Mouse (Mus musculus) forebrain, embryonic 16.5 days (tissue): ENCODE data around the gene Cldn12. TPM values are rescaled to one million over a fixed set of nuclear protein-coding genes. Genes with fewer than 3 reads are reported as not detected.

ENCODE experiments used
- ATAC-seq: fragments of 200-750 bp; cut with Nextera tagmentation; 2 replicates; pipeline ENCODE4 v1.8.0; 2017; ENCODE audit warnings: mild to moderate bottlenecking, moderate library complexity
- H3K27ac ChIP-seq: fragments of 300-500 bp; sonication (generic); 2 replicates; pipeline ENCODE4 v1.5.1; 2014; ENCODE audit warnings: low read length, control low read depth
- H3K27me3 ChIP-seq: fragments of 300-500 bp; sonication (generic); replicated peaks from 2 replicates; pipeline ENCODE4 v1.6.1; 2014; ENCODE audit warnings: low read length; ENCODE audit not compliant: control insufficient read depth, insufficient read depth
- H3K36me3 ChIP-seq: fragments of 300-500 bp; sonication (generic); 2 replicates; pipeline ENCODE4 v1.6.1; 2014; ENCODE audit not compliant: control insufficient read depth, insufficient read depth
- H3K4me1 ChIP-seq: fragments of 300-500 bp; sonication (generic); replicated peaks from 2 replicates; pipeline ENCODE4 v1.6.1; 2014; ENCODE audit warnings: low read length; ENCODE audit not compliant: control insufficient read depth, insufficient read depth
- H3K4me2 ChIP-seq: fragments of 300-500 bp; sonication (generic); 2 replicates; pipeline ENCODE4 v1.6.1; 2014; ENCODE audit warnings: mild to moderate bottlenecking, low read length, control low read depth
- H3K4me3 ChIP-seq: fragments of 300-500 bp; sonication (generic); replicated peaks from 2 replicates; pipeline ENCODE4 v1.5.1; 2014; ENCODE audit warnings: mild to moderate bottlenecking, low read length, control low read depth
- H3K9ac ChIP-seq: fragments of 300-500 bp; sonication (generic); replicated peaks from 2 replicates; pipeline ENCODE4 v1.6.1; 2014; ENCODE audit warnings: low read depth, low read length, control low read depth
- H3K9me3 ChIP-seq: fragments of 300-500 bp; sonication (generic); 2 replicates; pipeline ENCODE4 v1.6.1; 2016; ENCODE audit warnings: low read length; ENCODE audit not compliant: control insufficient read depth
- WGBS: fragments of 180-500 bp; shearing (Covaris S2); extraction: QIAGEN DNeasy Blood & Tissue Kit; methylation state at CpG from one replicate; pipeline ENCODE4 v1.1.7; 2014; 5-methylcytosine and 5-hydroxymethylcytosine counted together
- polyA plus RNA-seq: library from polyadenylated mRNA; unstranded; fragments of >200 nt; fragmentation: Nextera tagmentation; extraction: Ambion mirVana; gene quantifications from 2 replicates; pipeline ENCODE4 v1.2.1, GENCODE M21; 2015

The Cldn12 gene
- polyA plus RNA-seq, 1 experiment from 2014 or later = 15.8 TPM

DNA sequence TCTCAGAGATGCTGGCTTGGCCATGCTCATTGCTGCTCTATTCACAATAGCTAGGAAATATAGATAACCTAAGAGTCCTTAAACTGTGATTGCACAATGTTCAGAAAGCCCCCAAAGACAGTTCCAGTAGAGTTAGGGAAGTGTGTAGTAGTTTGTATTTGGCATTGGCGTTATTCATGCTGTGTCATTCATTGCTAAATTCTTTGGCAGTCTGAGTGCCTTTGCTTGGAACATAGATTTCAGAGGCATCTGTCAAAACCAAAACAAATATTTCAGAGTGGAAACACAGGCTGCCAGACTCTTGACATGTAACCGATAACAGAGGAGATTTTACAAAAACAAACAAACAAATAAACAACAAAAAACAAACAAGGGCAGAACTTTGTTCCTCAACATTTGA, 13.2 kb downstream of the Cldn12 start:
- H3K4me2 ChIP-seq = no peak overlapping the region
- H3K4me3 ChIP-seq = no peak overlapping the region
- no peak overlapping the region for H3K27ac ChIP-seq
- peak; percentile 72 for ATAC-seq
- H3K4me1 ChIP-seq = peaks cover 12% of the 10 kb centered on the region
- WGBS = 51% methylated on average over 2 of the region's 2 CpGs
- no peaks in the 10 kb centered on the region for H3K36me3 ChIP-seq
- H3K27me3 ChIP-seq = no peaks in the 10 kb centered on the region; the same call in 1 of the 2 replicates
- H3K9ac ChIP-seq = no peak overlapping the region
- no peaks in the 10 kb centered on the region for H3K9me3 ChIP-seq

DNA sequence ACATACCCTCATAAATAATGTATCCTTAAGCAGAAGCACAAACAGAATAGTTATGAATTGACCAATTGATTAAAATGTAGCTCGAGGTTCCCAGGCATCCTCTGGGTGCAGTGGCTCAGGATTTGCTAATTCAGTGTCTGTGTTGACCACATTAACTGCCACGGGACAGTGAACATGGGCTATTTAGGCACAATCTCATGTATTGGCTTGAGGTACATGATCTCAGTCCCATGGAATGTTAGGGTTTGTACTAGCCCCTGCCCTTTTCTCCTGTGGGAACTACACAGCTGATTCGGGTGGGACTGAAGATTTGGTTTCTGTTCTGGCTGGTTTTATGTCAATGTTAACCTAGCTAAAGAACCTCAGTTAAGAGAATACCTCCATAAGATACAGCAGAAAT, 18.4 kb downstream of the Cldn12 start:
- Histone ChIP-seq H3K27me3 (peaks cover 4% of the 10 kb centered on the region; the same call in 1 of the 2 replicates), H3K9me3 (no peaks in the 10 kb centered on the region), H3K4me2 (no peak overlapping the region), H3K27ac (no peak overlapping the region), H3K4me1 (no peaks in the 10 kb centered on the region; the same call in 1 of the 2 replicates), H3K4me3 (no peak overlapping the region), H3K9ac (no peak overlapping the region), H3K36me3 (no peaks in the 10 kb centered on the region)
- peak; percentile 55; the same call in 1 of the 2 replicates for ATAC-seq
- WGBS = 42% methylated on average over 3 of the region's 3 CpGs

DNA sequence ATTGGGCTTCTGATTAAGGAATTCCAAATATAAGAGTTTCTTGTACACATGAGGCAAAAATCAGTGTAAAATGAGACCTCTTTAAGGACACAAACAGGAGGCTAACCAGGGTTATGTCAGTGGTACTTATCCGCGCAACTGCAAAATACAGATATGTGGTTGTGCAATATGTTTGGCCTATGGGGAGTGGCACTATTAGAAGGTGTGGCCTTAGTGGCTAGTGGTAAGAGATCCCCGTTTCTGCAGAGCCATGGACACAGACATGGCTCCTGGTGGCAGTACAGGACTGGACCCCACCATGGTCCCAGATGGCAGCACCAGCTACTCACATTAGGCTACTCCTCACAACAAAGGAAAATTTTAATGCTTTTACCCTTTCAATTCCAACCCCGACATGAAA, 19.7 kb downstream of the Cldn12 start:
- peaks cover 4% of the 10 kb centered on the region; the same call in 1 of the 2 replicates for H3K27me3 ChIP-seq
- H3K4me1 ChIP-seq = no peaks in the 10 kb centered on the region; the same call in 1 of the 2 replicates
- no peak for ATAC-seq

DNA sequence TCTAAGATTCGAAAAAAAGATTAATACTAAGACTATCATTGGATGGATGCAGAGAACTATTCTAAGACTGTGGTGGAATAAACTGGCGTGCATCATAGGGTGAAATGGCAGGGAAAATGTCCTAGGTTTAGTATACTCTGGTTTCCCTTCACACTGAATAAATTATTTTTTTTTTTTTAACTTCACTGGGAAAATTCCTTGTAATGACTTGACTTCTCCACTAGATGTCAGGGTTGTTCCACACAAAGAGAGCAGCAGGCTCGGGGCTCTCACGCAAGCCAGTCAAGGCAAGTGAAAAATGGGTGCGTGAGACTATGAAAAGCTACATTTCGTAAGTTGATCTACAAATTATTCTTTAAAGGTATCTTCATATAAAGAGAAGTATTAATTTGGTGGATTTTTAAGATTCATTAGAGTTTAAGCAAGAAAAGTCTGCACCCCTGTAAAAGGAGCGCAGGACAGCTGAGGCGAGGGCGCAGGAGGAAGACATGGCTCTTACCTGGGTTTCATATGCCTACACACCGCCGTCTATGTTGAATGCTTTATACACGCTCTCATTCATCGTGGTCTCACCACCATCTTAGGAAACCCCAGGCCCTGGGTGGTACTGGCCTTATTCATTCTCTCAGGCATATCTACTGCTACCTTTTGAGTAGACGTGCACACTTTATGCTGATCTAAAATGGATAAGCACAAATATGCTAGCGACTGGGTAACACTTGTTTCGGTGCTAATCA, 20.3 kb downstream of the Cldn12 start:
- Histone ChIP-seq H3K27ac (no peak overlapping the region), H3K36me3 (no peaks in the 10 kb centered on the region), H3K27me3 (peaks cover 4% of the 10 kb centered on the region; the same call in 1 of the 2 replicates), H3K9ac (no peak overlapping the region), H3K4me2 (no peak overlapping the region), H3K4me3 (no peak overlapping the region), H3K9me3 (no peaks in the 10 kb centered on the region), H3K4me1 (no peaks in the 10 kb centered on the region; the same call in 1 of the 2 replicates)
- peak; percentile 76 for ATAC-seq
- 43% methylated on average over 16 of the region's 16 CpGs for WGBS

More for the DNA sequence above, 19.7 kb downstream of the Cldn12 start:
- Histone ChIP-seq H3K4me3 (no peak overlapping the region), H3K4me2 (no peak overlapping the region), H3K9me3 (no peaks in the 10 kb centered on the region), H3K27ac (no peak overlapping the region), H3K36me3 (no peaks in the 10 kb centered on the region), H3K9ac (no peak overlapping the region)
- 88% methylated on average over 4 of the region's 4 CpGs for WGBS

DNA sequence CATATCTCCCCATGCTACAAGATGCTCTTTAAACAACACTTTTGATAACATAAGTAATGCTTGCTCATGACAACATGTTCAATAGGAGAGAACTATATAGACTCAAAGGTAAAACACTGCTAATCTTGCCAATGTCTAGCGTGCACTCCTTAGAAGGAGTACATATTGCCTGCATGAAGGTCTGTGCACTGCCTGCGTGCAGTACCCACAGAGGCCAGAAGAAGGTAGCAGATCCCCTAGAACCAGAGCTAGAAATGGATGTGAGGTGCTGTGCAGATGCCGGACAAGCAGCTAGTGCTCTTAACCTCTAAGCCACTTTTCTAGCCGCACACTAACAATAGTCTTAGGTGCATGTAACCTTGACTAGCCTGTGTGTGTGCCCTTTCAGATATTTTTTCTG, 22.6 kb downstream of the Cldn12 start:
- 91% methylated on average over 4 of the region's 4 CpGs for WGBS
- Histone ChIP-seq H3K9ac (no peak overlapping the region), H3K4me1 (no peaks in the 10 kb centered on the region; the same call in 1 of the 2 replicates), H3K9me3 (no peaks in the 10 kb centered on the region), H3K27me3 (peaks cover 4% of the 10 kb centered on the region; the same call in 1 of the 2 replicates), H3K27ac (no peak overlapping the region), H3K4me2 (no peak overlapping the region), H3K4me3 (no peak overlapping the region), H3K36me3 (no peaks in the 10 kb centered on the region)
- ATAC-seq = no peak

DNA sequence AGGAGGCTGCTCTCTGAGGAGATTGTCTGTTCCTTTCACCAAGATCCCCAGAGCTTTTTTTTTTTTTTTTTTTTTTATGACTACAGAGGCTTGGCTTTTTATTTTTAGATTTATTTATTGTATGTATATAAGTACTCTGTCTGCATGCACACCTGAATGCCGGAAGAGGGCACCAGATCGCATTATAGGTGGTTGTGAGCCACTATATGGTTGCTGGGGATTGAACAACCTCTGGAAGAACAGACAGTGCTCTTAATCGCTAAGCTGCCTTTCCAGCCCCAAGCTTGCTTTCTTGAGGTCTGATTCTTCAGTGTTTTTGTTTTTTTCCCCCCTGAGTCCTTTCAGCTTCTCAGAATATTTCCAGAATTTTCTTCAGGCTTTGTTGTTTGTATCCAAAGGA, 28.7 kb downstream of the Cldn12 start:
- no peak overlapping the region for H3K27ac ChIP-seq
- WGBS = 51% methylated on average over 3 of the region's 3 CpGs
- H3K9ac ChIP-seq = no peak overlapping the region
- H3K9me3 ChIP-seq = no peaks in the 10 kb centered on the region
- H3K4me3 ChIP-seq = no peak overlapping the region
- no peak overlapping the region for H3K4me2 ChIP-seq
- no peaks in the 10 kb centered on the region for H3K4me1 ChIP-seq
- no peak for ATAC-seq
- no peaks in the 10 kb centered on the region for H3K27me3 ChIP-seq
- no peaks in the 10 kb centered on the region for H3K36me3 ChIP-seq

DNA sequence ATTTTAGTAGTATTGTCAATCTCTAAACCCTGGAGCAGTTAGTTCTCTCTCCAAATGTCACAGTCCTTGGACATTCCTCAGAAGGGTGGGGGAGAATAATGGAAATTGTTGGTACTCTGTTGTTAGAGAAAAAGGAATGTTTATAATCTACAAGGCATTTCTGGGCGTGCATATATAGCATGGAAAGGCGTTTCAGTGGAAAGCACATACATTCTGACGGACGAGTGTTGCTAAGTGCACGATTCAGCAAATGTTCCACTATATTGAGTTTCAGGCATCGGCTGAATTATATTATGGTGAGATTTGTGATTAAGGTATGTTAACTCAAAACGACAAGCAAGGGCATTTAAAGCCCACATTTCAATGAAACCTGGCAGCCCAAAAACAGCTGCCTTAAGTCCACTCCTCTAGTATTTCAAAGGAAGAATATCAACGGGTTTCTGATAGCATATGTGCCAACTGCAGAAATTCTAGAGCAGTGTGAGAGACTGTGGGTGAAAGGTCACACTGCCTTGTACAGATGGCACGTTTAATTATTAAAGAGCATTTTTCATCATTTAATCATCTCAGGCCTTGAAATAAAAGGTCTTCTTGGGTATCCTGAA, 31.4 kb downstream of the Cldn12 start:
- Histone ChIP-seq H3K9ac (no peak overlapping the region), H3K27ac (no peak overlapping the region)
- WGBS = 82% methylated on average over 9 of the region's 9 CpGs

DNA sequence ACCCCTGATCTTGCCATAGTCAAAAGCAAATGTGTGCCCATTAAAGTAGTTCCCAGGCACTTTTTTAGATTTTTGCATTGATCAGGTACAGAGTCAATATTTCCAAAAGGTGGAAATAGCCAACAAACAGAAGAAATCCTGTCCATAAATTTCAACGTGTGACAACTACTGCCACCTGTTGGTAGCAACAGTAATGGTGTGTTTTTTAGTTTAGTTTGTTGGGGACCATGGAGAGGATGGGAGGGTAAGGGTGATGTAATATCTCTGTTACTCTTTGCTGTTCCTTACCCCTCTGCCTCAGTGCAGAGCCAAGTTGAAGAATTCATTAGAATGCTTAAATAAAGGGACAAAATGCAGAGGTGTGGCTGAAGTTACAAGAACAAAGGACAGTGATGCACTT, 33.1 kb downstream of the Cldn12 start:
- H3K4me3 ChIP-seq = no peak overlapping the region
- WGBS = 5% methylated on average over 1 of the region's 1 CpGs
- no peaks in the 10 kb centered on the region for H3K4me1 ChIP-seq
- no peak overlapping the region for H3K27ac ChIP-seq
- H3K36me3 ChIP-seq = no peaks in the 10 kb centered on the region
- H3K9ac ChIP-seq = no peak overlapping the region
- no peaks in the 10 kb centered on the region for H3K27me3 ChIP-seq
- no peak overlapping the region for H3K4me2 ChIP-seq
- no peaks in the 10 kb centered on the region for H3K9me3 ChIP-seq
- peak; percentile 47; the same call in 1 of the 2 replicates for ATAC-seq

More for the DNA sequence above, 31.4 kb downstream of the Cldn12 start:
- no peak overlapping the region for H3K4me2 ChIP-seq
- H3K4me3 ChIP-seq = no peak overlapping the region
- no peaks in the 10 kb centered on the region for H3K9me3 ChIP-seq
- no peaks in the 10 kb centered on the region for H3K36me3 ChIP-seq
- ATAC-seq = no peak
- H3K4me1 ChIP-seq = no peaks in the 10 kb centered on the region
- H3K27me3 ChIP-seq = no peaks in the 10 kb centered on the region

DNA sequence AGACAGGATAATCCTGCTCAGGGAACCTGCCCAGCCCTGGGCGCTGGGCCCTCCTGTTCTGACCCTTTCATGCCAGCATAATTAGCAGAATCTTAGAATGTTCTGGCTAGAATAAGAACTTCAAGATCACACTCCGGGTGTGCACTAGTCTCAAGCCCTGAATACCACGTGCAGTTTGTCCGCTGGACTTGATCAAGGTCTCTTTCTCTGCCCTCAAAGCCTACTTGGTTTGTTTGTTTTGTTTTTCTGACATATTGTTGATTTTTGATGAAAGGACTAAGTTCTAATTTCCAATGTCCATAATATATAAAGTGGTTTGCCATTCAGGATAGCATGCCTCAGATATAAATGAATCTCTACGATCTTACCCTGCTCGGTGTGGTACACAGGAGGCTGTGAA, 35.7 kb downstream of the Cldn12 start, which contains the start of gene 1700015F17Rik:
Gene 1700015F17Rik, minus strand, starts transcription at position 101 of the 400 bp plus-strand sequence.
- H3K27me3 ChIP-seq = no peaks in the 10 kb centered on the region
- 92% methylated on average over 6 of the region's 6 CpGs for WGBS
- no peak for ATAC-seq
- no peaks in the 10 kb centered on the region for H3K36me3 ChIP-seq
- no peak within 1 kb of the TSS for H3K27ac ChIP-seq
- no peaks in the 10 kb centered on the region for H3K9me3 ChIP-seq
- no peak within 1 kb of the TSS for H3K4me3 ChIP-seq
- no peak within 1 kb of the TSS for H3K9ac ChIP-seq
- no peak within 1 kb of the TSS for H3K4me2 ChIP-seq
- no peaks in the 10 kb centered on the region for H3K4me1 ChIP-seq
